Mouse (Mus musculus): ENCODE measurements around the gene Cbfa2t3.

DNA sequence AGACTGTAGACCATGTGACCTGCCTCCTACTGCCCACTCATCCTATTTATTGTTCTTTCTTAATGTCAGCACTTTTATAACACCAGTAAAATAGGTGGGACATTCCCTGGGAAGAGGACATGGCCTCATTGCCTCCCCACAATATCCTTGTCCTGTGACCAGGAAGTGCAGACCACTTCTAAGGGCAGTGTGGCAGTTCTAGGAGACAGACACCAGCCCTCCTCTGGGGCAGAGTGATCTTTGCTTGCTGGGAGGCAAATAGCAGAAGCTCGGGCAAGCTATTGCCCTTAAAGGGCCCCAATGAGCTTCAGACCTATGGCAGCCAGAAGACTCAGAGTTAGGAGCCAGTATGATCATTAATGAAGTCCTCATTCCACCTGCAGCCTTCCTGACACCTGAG lies 94.3 kb downstream of the Cbfa2t3 start:
- no peak for TF ChIP-seq CTCF (IDR thresholded peaks at IDR 0.05)
- no peak for TF ChIP-seq EP300 (IDR thresholded peaks at IDR 0.05)

All from lung, postnatal 0 days (tissue).